Mouse (Mus musculus) urinary bladder, adult 2 months (tissue): ENCODE data around the gene Cd40lg. TPM values are rescaled to one million over a fixed set of nuclear protein-coding genes. Genes with fewer than 3 reads are reported as not detected.

Source experiments
- DNase-seq: peaks from one replicate; pipeline ENCODE4 v3.0.0; 2022; ENCODE audit warnings: low spot score
- polyA plus RNA-seq: library from polyadenylated mRNA; depleted of rRNA; stranded (reverse); fragments of >200 nt; gene quantifications from 2 replicates; pipeline ENCODE4 v1.2.3, GENCODE M21; 2012; rRNA removed

Cd40lg gene
- polyA plus RNA-seq, 1 experiment, result 0.12 TPM

DNA sequence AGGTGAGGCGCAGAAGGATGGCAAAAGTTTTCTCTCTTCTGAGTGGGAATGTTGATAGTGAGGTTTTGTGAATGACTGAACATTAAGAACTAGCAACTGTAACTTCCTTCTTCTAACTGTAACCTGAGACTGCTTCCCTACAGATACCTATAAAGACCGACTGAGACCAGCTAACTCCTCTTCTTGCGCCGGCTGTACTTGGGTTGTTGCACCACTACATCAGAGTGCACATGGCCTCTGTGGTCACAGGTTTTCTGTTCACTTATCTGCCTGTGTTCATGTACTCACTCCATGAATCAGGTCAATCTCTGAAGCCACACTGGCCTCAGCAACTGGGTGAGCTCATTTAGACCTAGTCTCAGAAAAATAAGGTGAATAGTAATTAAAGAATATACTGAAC is 51.6 kb downstream of the Cd40lg start:
- no peak for DNase-seq

Other genes with a start within 250 kb of the Cd40lg start
- not detected in 2 replicates for gene Brs3, start 169.1 kb upstream of the Cd40lg start, polyA plus RNA-seq
- gene Htatsf1, start 158.6 kb upstream of the Cd40lg start, polyA plus RNA-seq, result 23.9 and 30.7 TPM in 2 replicates
- gene Vgll1, start 124.0 kb upstream of the Cd40lg start, polyA plus RNA-seq, result 0.37 TPM in 2 replicates
- 26.4 and 28.1 TPM in 2 replicates for gene Arhgef6, start 126.6 kb downstream of the Cd40lg start, polyA plus RNA-seq
- gene Rbmx, start 180.9 kb downstream of the Cd40lg start, polyA plus RNA-seq, result 39.7 and 52.3 TPM in 2 replicates
- not detected in 2 replicates for gene Gm364, start 197.0 kb downstream of the Cd40lg start, polyA plus RNA-seq